15 mouse cellular contexts compared by ENCODE assay signal in genomic region chr4:10936766-10937165, GRCm38 (mm10).
"Had no signal": no experiment of that assay in that cellular context is flagged by ENCODE, and none has a peak within 500 bp of the region (broad histone marks: within the 10 kb centered on the region; RNA-seq: fewer than 3 reads in every experiment).

No protein-coding gene starts in this region.

- H3K36me3 ChIP-seq: kidney, embryonic 15.5 days; liver, embryonic 13.5 days; lung, embryonic 15.5 days had no signal

- H3K4me3 ChIP-seq: kidney, embryonic 15.5 days; left cerebral cortex, adult 2 months; liver, embryonic 13.5 days; lung, embryonic 15.5 days had no signal

- H3K27ac ChIP-seq: kidney, embryonic 15.5 days; left cerebral cortex, adult 2 months; liver, embryonic 13.5 days; lung, embryonic 15.5 days had no signal

- H3K9ac ChIP-seq: kidney, embryonic 15.5 days; liver, embryonic 13.5 days; lung, embryonic 15.5 days had no signal

- H3K27me3 ChIP-seq: kidney, embryonic 15.5 days; liver, embryonic 13.5 days; lung, embryonic 15.5 days had no signal

- DNase-seq: kidney, adult 11 months; kidney, adult 8-10 months; kidney, postnatal 10 days; kidney, postnatal 36 days; layer of hippocampus, postnatal 36 days; liver, embryonic 13.5 days; lung, postnatal 14 days; lung, postnatal 4 days; midbrain, embryonic 14.5 days; thymus, adult 18-20 months; thymus, postnatal 14 days had no signal

- H3K4me2 ChIP-seq: kidney, embryonic 15.5 days; liver, embryonic 13.5 days; lung, embryonic 15.5 days; midbrain, embryonic 11.5 days had no signal

- H3K9me3 ChIP-seq: kidney, embryonic 15.5 days; liver, embryonic 13.5 days; lung, embryonic 15.5 days had no signal

- H3K4me1 ChIP-seq: liver, embryonic 13.5 days; lung, embryonic 15.5 days had no signal
